11 mouse cellular contexts compared by ENCODE assay signal in genomic region chr5:136040210-136040609, GRCm38 (mm10). TPM values are rescaled to one million over a fixed set of nuclear protein-coding genes. Genes with fewer than 3 reads are reported as not detected.
DNase-seq lines count a peak whose midpoint lies in the region; ATAC-seq and TF ChIP-seq lines count a peak whose summit lies in the region.
"Had no signal": no experiment of that assay in that cellular context is flagged by ENCODE, and none has a peak within 500 bp of the region (broad histone marks: within the 10 kb centered on the region; RNA-seq: fewer than 3 reads in every experiment).

No protein-coding gene starts in this region.

- H3K27ac ChIP-seq in forebrain, embryonic 11.5 days (ENCODE audit: low read depth, low read length) = no peak overlapping the region
- no peak overlapping the region for H3K27ac ChIP-seq in forebrain, postnatal 0 days (ENCODE audit: low read depth, low read length)
- no peak overlapping the region for H3K27ac ChIP-seq in lung, embryonic 16.5 days (ENCODE audit: low read length)
- H3K27ac ChIP-seq in embryonic facial prominence, embryonic 12.5 days = no peak overlapping the region
- H3K27ac ChIP-seq: liver, embryonic 14.5 days had no signal

- TF ChIP-seq CTCF in forebrain, postnatal 0 days (IDR thresholded peaks at IDR 0.05; ENCODE audit: low read depth) = no peak

- no peak; the same call in 1 of the 2 replicates for ATAC-seq in forebrain, embryonic 11.5 days (replicated peaks; ENCODE audit: low FRiP score)
- no peak for ATAC-seq in forebrain, postnatal 0 days
- ATAC-seq in lung, embryonic 16.5 days (ENCODE audit: low read depth) = 0 out of 2 replicates have a peak, but pooled peaks have one; percentile 35
- ATAC-seq in embryonic facial prominence, embryonic 12.5 days (ENCODE audit: insufficient number of reproducible peaks, insufficient read depth, low FRiP score, low TSS enrichment) = no peak

- WGBS in forebrain, embryonic 11.5 days = 50% methylated on average over 5 of the region's 5 CpGs
- WGBS in forebrain, postnatal 0 days = 33% methylated on average over 5 of the region's 5 CpGs
- WGBS in lung, embryonic 16.5 days = 34% methylated on average over 5 of the region's 5 CpGs
- WGBS in embryonic facial prominence, embryonic 12.5 days = 42% methylated on average over 5 of the region's 5 CpGs

- H3K27me3 ChIP-seq in forebrain, embryonic 11.5 days (ENCODE audit: control insufficient read depth, insufficient read depth, low read length) = no peaks in the 10 kb centered on the region
- no peaks in the 10 kb centered on the region for H3K27me3 ChIP-seq in forebrain, postnatal 0 days (ENCODE audit: insufficient read depth, low read length)
- H3K27me3 ChIP-seq in lung, embryonic 16.5 days (ENCODE audit: control insufficient read depth, insufficient read depth, low read depth, low read length) = no peaks in the 10 kb centered on the region
- no peaks in the 10 kb centered on the region for H3K27me3 ChIP-seq in embryonic facial prominence, embryonic 12.5 days
- H3K27me3 ChIP-seq in splenic B cell, adult 2 months (ENCODE audit: control insufficient read depth, insufficient read depth, low read length, poor library complexity, severe bottlenecking) = no peaks in the 10 kb centered on the region

- DNase-seq in forebrain, embryonic 11.5 days (ENCODE audit: low spot score) = no peak
- no peak for DNase-seq in forebrain, postnatal 0 days
- no peak for DNase-seq in lung, postnatal 14 days
- peak; percentile 76 for DNase-seq in splenic B cell, adult 2 months (ENCODE audit: low read depth, low spot score)
- no peak for DNase-seq in thymus, adult 18-20 months
- DNase-seq in adrenal gland, adult 8-10 months = no peak

- H3K36me3 ChIP-seq in forebrain, embryonic 11.5 days (ENCODE audit: control insufficient read depth, insufficient read depth, low read length) = no peaks in the 10 kb centered on the region
- no peaks in the 10 kb centered on the region for H3K36me3 ChIP-seq in forebrain, postnatal 0 days (ENCODE audit: insufficient read depth)
- no peaks in the 10 kb centered on the region for H3K36me3 ChIP-seq in lung, embryonic 16.5 days (ENCODE audit: control insufficient read depth, insufficient read depth, low read length)
- H3K36me3 ChIP-seq in embryonic facial prominence, embryonic 12.5 days = no peaks in the 10 kb centered on the region
- H3K36me3 ChIP-seq in splenic B cell, adult 2 months (ENCODE audit: control insufficient read depth, insufficient read depth, low read length, poor library complexity, severe bottlenecking) = no peaks in the 10 kb centered on the region

- peak overlapping the region; percentile 27; the same call in 1 of the 2 replicates for H3K4me2 ChIP-seq in forebrain, embryonic 11.5 days (ENCODE audit: low read depth, low read length, severe bottlenecking)
- no peak overlapping the region for H3K4me2 ChIP-seq in forebrain, postnatal 0 days (ENCODE audit: low read depth)
- peak overlapping the region; percentile 7; the same call in 1 of the 2 replicates for H3K4me2 ChIP-seq in lung, embryonic 16.5 days (ENCODE audit: low read depth, low read length)
- peak overlapping the region; percentile 9; the same call in 1 of the 2 replicates for H3K4me2 ChIP-seq in embryonic facial prominence, embryonic 12.5 days (replicated peaks)

- H3K4me3 ChIP-seq in forebrain, embryonic 11.5 days (ENCODE audit: low read depth, low read length) = no peak overlapping the region
- no peak overlapping the region for H3K4me3 ChIP-seq in forebrain, postnatal 0 days (ENCODE audit: low read depth, low read length)
- no peak overlapping the region for H3K4me3 ChIP-seq in lung, embryonic 16.5 days (ENCODE audit: low read length)
- no peak overlapping the region; the same call in 1 of the 2 replicates for H3K4me3 ChIP-seq in embryonic facial prominence, embryonic 12.5 days

- H3K9me3 ChIP-seq in forebrain, embryonic 11.5 days (ENCODE audit: control insufficient read depth, low read length) = no peaks in the 10 kb centered on the region
- no peaks in the 10 kb centered on the region for H3K9me3 ChIP-seq in forebrain, postnatal 0 days (ENCODE audit: low read length)
- H3K9me3 ChIP-seq in lung, embryonic 16.5 days (ENCODE audit: control insufficient read depth, low read length) = no peaks in the 10 kb centered on the region
- H3K9me3 ChIP-seq in embryonic facial prominence, embryonic 12.5 days = no peaks in the 10 kb centered on the region

- no peaks in the 10 kb centered on the region for H3K4me1 ChIP-seq in forebrain, embryonic 11.5 days (replicated peaks; ENCODE audit: control insufficient read depth, insufficient read depth, low read length)
- no peaks in the 10 kb centered on the region for H3K4me1 ChIP-seq in forebrain, postnatal 0 days (ENCODE audit: insufficient read depth)
- H3K4me1 ChIP-seq in lung, embryonic 16.5 days (replicated peaks; ENCODE audit: control insufficient read depth, insufficient read depth, low read length) = no peaks in the 10 kb centered on the region
- no peaks in the 10 kb centered on the region for H3K4me1 ChIP-seq in embryonic facial prominence, embryonic 12.5 days

- no peak overlapping the region; the same call in 1 of the 2 replicates for H3K9ac ChIP-seq in forebrain, embryonic 11.5 days (ENCODE audit: low read length)
- no peak overlapping the region for H3K9ac ChIP-seq in forebrain, postnatal 0 days
- H3K9ac ChIP-seq in lung, embryonic 16.5 days (ENCODE audit: low read length) = 0 out of 2 replicates have a peak overlapping the region, but pooled peaks have one; percentile 23
- no peak overlapping the region for H3K9ac ChIP-seq in embryonic facial prominence, embryonic 12.5 days
- H3K9ac ChIP-seq: liver, embryonic 14.5 days had no signal

RNA-seq across cellular contexts. Expression of gene Upk3b, which starts 1.9 kb away (rescaled TPM):
- polyA plus RNA-seq in forebrain, embryonic 11.5 days (2014; fragmentation: Nextera tagmentation; extraction: Ambion mirVana) = not detected in 2 replicates
- total RNA-seq in forebrain, postnatal 0 days (2014; rRNA removed) = 0.19 TPM in 1 of 2 replicates, not detected in the other
- polyA plus RNA-seq in forebrain, postnatal 0 days (2015; fragmentation: Nextera tagmentation; extraction: Ambion mirVana) = not detected in 2 replicates
- polyA plus RNA-seq in lung, embryonic 16.5 days (2015; fragmentation: Nextera tagmentation; extraction: Ambion mirVana) = 27.1 and 32.1 TPM in 2 replicates
- 0.18 and 0.91 TPM in 2 replicates for polyA plus RNA-seq in embryonic facial prominence, embryonic 12.5 days (2016; fragmentation: Nextera tagmentation; extraction: Ambion mirVana)
- total RNA-seq in adrenal gland, adult 8-10 months (2022) = 1 to 10 TPM; 2.8 to 6.9 (median 5.4) TPM
- total RNA-seq: layer of hippocampus, adult 8-10 months had no signal

RNA-seq across cellular contexts. Expression of gene Upk3bl, which starts 14.1 kb away (rescaled TPM):
- polyA plus RNA-seq in forebrain, embryonic 11.5 days (2014; fragmentation: Nextera tagmentation; extraction: Ambion mirVana) = 0.77 and 0.80 TPM in 2 replicates
- total RNA-seq in forebrain, postnatal 0 days (2014; rRNA removed) = not detected in 2 replicates
- polyA plus RNA-seq in forebrain, postnatal 0 days (2015; fragmentation: Nextera tagmentation; extraction: Ambion mirVana) = not detected in 2 replicates
- polyA plus RNA-seq in lung, embryonic 16.5 days (2015; fragmentation: Nextera tagmentation; extraction: Ambion mirVana) = 5.4 and 8.7 TPM in 2 replicates
- polyA plus RNA-seq in embryonic facial prominence, embryonic 12.5 days (2016; fragmentation: Nextera tagmentation; extraction: Ambion mirVana) = 8.7 and 9.8 TPM in 2 replicates
- under 1 TPM in 1 of 4 experiments, not detected in 3; 0.41 TPM for total RNA-seq in adrenal gland, adult 8-10 months (2022)
- total RNA-seq: heart, postnatal 25 days had no signal

RNA-seq across cellular contexts. Expression of gene Rasa4, which starts 43.5 kb away (rescaled TPM):
- polyA plus RNA-seq in forebrain, embryonic 11.5 days (2014; fragmentation: Nextera tagmentation; extraction: Ambion mirVana) = 4.3 and 7.2 TPM in 2 replicates
- total RNA-seq in forebrain, postnatal 0 days (2014; rRNA removed) = 8.5 and 11.5 TPM in 2 replicates
- 5.8 and 9.0 TPM in 2 replicates for polyA plus RNA-seq in forebrain, postnatal 0 days (2015; fragmentation: Nextera tagmentation; extraction: Ambion mirVana)
- 3.3 and 4.4 TPM in 2 replicates for polyA plus RNA-seq in lung, embryonic 16.5 days (2015; fragmentation: Nextera tagmentation; extraction: Ambion mirVana)
- polyA plus RNA-seq in embryonic facial prominence, embryonic 12.5 days (2016; fragmentation: Nextera tagmentation; extraction: Ambion mirVana) = 13.1 and 13.7 TPM in 2 replicates
- 10 to 100 TPM; 15.0 to 39.0 (median 29.5) TPM for total RNA-seq in adrenal gland, adult 8-10 months (2022)

RNA-seq across cellular contexts. Expression of gene Dtx2, which starts 45.6 kb away (rescaled TPM):
- polyA plus RNA-seq in forebrain, embryonic 11.5 days (2014; fragmentation: Nextera tagmentation; extraction: Ambion mirVana) = 35.4 and 37.0 TPM in 2 replicates
- 19.5 and 25.3 TPM in 2 replicates for total RNA-seq in forebrain, postnatal 0 days (2014; rRNA removed)
- polyA plus RNA-seq in forebrain, postnatal 0 days (2015; fragmentation: Nextera tagmentation; extraction: Ambion mirVana) = 17.6 and 20.0 TPM in 2 replicates
- 26.6 and 27.6 TPM in 2 replicates for polyA plus RNA-seq in lung, embryonic 16.5 days (2015; fragmentation: Nextera tagmentation; extraction: Ambion mirVana)
- 33.8 and 38.9 TPM in 2 replicates for polyA plus RNA-seq in embryonic facial prominence, embryonic 12.5 days (2016; fragmentation: Nextera tagmentation; extraction: Ambion mirVana)
- total RNA-seq in adrenal gland, adult 8-10 months (2022) = 10 to 100 TPM; 13.0 to 17.6 (median 16.9) TPM

Comparison
In these comparisons a context has a peak if more than half of its experiments do, and no peak if none do; other contexts are left out.
1. RNA of gene Upk3b, which starts 1.9 kb away (polyA plus RNA-seq): 27.1 to 32.1 TPM in lung, embryonic 16.5 days; 0.18 to 0.91 TPM in embryonic facial prominence, embryonic 12.5 days, not detected in forebrain, embryonic 11.5 days and not detected in forebrain, postnatal 0 days; every median in the first group is over 10 times any median in the second.